Mouse (Mus musculus) embryonic facial prominence, embryonic 11.5 days (tissue): ENCODE data around the gene Vwce. TPM values are rescaled to one million over a fixed set of nuclear protein-coding genes. Genes with fewer than 3 reads are reported as not detected.

Source experiments
- ATAC-seq: fragments of 200-750 bp; cut with Nextera tagmentation; replicated peaks from 2 replicates; pipeline ENCODE4 v1.8.0; 2017; ENCODE audit warnings: low read depth; ENCODE audit not compliant: insufficient number of reproducible peaks, low FRiP score, low TSS enrichment
- DNase-seq: peaks from one replicate; pipeline ENCODE4 v3.0.0-alpha.2; 2015; ENCODE audit warnings: low spot score
- H3K27ac ChIP-seq: fragments of 300-500 bp; sonication (generic); replicated peaks from 2 replicates; pipeline ENCODE4 v1.5.1; 2014; ENCODE audit warnings: mild to moderate bottlenecking, low read depth, low read length, control low read depth
- H3K27me3 ChIP-seq: fragments of 300-500 bp; sonication (generic); 2 replicates; pipeline ENCODE4 v1.6.1; 2014; ENCODE audit warnings: mild to moderate bottlenecking, low read length, moderate library complexity, mixed read lengths; ENCODE audit not compliant: control insufficient read depth, insufficient read depth
- H3K36me3 ChIP-seq: fragments of 300-500 bp; sonication (generic); replicated peaks from 2 replicates; pipeline ENCODE4 v1.6.1; 2014; ENCODE audit warnings: low read depth, mild to moderate bottlenecking, low read length, moderate library complexity, mixed read lengths; ENCODE audit not compliant: control insufficient read depth, insufficient read depth
- H3K4me1 ChIP-seq: fragments of 300-500 bp; sonication (generic); 2 replicates; pipeline ENCODE4 v1.6.1; 2014; ENCODE audit warnings: low read length, mixed read lengths; ENCODE audit not compliant: control insufficient read depth, insufficient read depth
- H3K4me2 ChIP-seq: fragments of 300-500 bp; sonication (generic); 2 replicates; pipeline ENCODE4 v1.6.1; 2014; ENCODE audit warnings: low read depth, mild to moderate bottlenecking, control low read depth, low read length, moderate library complexity
- H3K4me3 ChIP-seq: fragments of 300-500 bp; sonication (generic); 2 replicates; pipeline ENCODE4 v1.5.1; 2014; ENCODE audit warnings: low read depth, low read length, control low read depth
- H3K9ac ChIP-seq: fragments of 300-500 bp; sonication (generic); replicated peaks from 2 replicates; pipeline ENCODE4 v1.6.1; 2014; ENCODE audit warnings: mild to moderate bottlenecking, control low read depth, low read length
- H3K9me3 ChIP-seq: fragments of 300-500 bp; sonication (generic); replicated peaks from 2 replicates; pipeline ENCODE4 v1.6.1; 2016; ENCODE audit warnings: mild to moderate bottlenecking, low read length, inconsistent platforms, mixed read lengths; ENCODE audit not compliant: control insufficient read depth
- WGBS: fragments of 180-500 bp; shearing (Covaris S2); extraction: QIAGEN DNeasy Blood & Tissue Kit; methylation state at CpG from one replicate; pipeline ENCODE4 v1.1.7; 2014; 5-methylcytosine and 5-hydroxymethylcytosine counted together
- polyA plus RNA-seq: library from polyadenylated mRNA; unstranded; fragments of >200 nt; fragmentation: Nextera tagmentation; extraction: Ambion mirVana; gene quantifications from 2 replicates; pipeline ENCODE4 v1.2.1, GENCODE M21; 2014

Gene Vwce
- 0.73 and 0.96 TPM in 2 replicates for polyA plus RNA-seq

- Histone ChIP-seq H3K27me3 (no peaks in the 10 kb centered on the region), H3K4me2 (peak within 1 kb of the TSS; percentile 93), H3K4me3 (peak within 1 kb of the TSS; percentile 40), H3K36me3 (peaks cover 7% of the 10 kb centered on the region), H3K4me1 (0 out of 2 replicates have a peak, but pooled peaks cover 2% of the 10 kb centered on the region), H3K9me3 (no peaks in the 10 kb centered on the region), H3K27ac (peak within 1 kb of the TSS; percentile 13; the same call in 1 of the 2 replicates), H3K9ac (peak within 1 kb of the TSS; percentile 67)
- ATAC-seq (peak; percentile 73), DNase-seq (peak; percentile 78)
- 2% methylated on average over 32 of the region's 32 CpGs for WGBS
Measured at GRCm38 (mm10) chr19:10634106-10634871, at the start of gene Vwce. Gene Vwce, plus strand, starts transcription at chr19:10634213.

GRCm38 (mm10) chr19:10585112-10585511 lies 48.9 kb upstream of the Vwce start:
- ATAC-seq (no peak), DNase-seq (no peak)
- no peaks in the 10 kb centered on the region for H3K27me3 ChIP-seq
- H3K36me3 ChIP-seq = no peaks in the 10 kb centered on the region
- 93% methylated on average over 8 of the region's 8 CpGs for WGBS
- no peak overlapping the region for H3K27ac ChIP-seq
- H3K9me3 ChIP-seq = no peaks in the 10 kb centered on the region
- H3K4me3 ChIP-seq = no peak overlapping the region
- no peak overlapping the region for H3K4me2 ChIP-seq
- H3K9ac ChIP-seq = no peak overlapping the region
- 0 out of 2 replicates have a peak, but pooled peaks cover 4% of the 10 kb centered on the region for H3K4me1 ChIP-seq

- Histone ChIP-seq H3K27me3 (no peaks in the 10 kb centered on the region), H3K9ac (no peak overlapping the region), H3K36me3 (no peaks in the 10 kb centered on the region), H3K9me3 (no peaks in the 10 kb centered on the region), H3K4me3 (no peak overlapping the region), H3K27ac (no peak overlapping the region), H3K4me2 (no peak overlapping the region), H3K4me1 (0 out of 2 replicates have a peak, but pooled peaks cover 4% of the 10 kb centered on the region)
- WGBS = 81% methylated on average over 7 of the region's 8 CpGs
- DNase-seq = no peak
- ATAC-seq = no peak
Measured at GRCm38 (mm10) chr19:10587231-10587630, 46.8 kb upstream of the Vwce start.

DNA sequence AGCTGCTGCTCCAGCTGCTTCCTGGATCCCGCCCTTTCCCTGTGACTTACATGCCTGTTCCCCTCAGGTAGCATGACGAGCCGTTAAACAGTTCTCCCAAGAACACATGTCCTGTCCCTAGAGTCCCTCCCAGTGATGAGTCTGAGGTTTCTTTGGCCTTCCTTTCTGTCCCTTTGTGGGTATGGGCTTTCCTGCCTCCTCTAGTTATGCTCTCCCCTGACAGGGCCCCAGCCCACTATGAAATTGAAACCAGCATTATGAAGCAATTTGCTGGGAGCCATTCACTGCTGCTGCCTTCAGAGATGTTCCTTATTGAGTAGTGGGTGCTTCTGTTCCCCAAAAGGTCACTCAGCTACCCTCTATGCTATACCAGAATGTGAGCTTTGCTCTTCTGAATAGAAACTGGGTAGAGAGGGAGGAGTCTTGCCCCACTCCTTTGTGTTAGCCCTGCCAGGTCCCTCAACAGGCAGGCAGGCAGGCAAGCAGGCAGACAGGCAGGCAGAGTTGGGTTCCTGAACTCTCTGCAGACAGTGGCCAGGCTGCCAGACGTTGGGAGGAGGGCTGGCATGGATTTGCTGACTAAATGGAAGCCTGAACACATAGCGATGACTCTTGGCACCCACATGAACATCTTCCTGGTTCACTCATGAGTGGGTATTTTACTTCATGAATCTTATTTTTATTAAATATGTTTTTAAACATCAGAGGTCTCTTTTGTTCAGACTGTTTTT lies 44.7 kb upstream of the Vwce start:
- H3K9me3 ChIP-seq = no peaks in the 10 kb centered on the region
- 60% methylated on average over 5 of the region's 5 CpGs for WGBS
- H3K9ac ChIP-seq = no peak overlapping the region
- ATAC-seq = peak; percentile 36; the same call in 1 of the 2 replicates
- H3K36me3 ChIP-seq = peaks cover under 1% of the 10 kb centered on the region; the same call in 1 of the 2 replicates
- 0 out of 2 replicates have a peak, but pooled peaks cover 4% of the 10 kb centered on the region for H3K4me1 ChIP-seq
- no peak overlapping the region for H3K4me3 ChIP-seq
- no peaks in the 10 kb centered on the region for H3K27me3 ChIP-seq
- DNase-seq = peak; percentile 29
- H3K4me2 ChIP-seq = no peak overlapping the region
- H3K27ac ChIP-seq = peak overlapping the region; percentile 44; the same call in 1 of the 2 replicates

DNA sequence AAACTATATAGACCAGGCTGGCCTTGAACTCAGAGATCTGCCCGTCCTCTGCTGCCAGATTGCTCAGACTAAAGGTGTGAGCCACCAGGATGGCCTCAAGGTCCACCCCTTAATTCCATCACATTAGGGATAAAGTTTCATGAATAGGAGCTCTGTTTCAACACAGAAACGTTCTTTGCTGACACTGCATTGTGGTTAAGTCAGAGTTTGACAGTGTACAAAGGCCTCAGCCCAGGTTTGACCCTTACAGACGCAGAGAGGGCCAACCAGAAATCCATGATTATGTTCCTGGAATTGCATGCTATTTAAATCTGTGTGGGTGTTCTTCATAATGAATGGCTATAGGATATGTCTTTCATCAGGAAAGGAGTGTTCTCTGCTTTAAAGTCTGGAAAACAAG lies 43.7 kb upstream of the Vwce start:
- Histone ChIP-seq H3K27me3 (no peaks in the 10 kb centered on the region), H3K9me3 (no peaks in the 10 kb centered on the region), H3K4me3 (no peak overlapping the region), H3K4me2 (no peak overlapping the region), H3K27ac (no peak overlapping the region), H3K4me1 (0 out of 2 replicates have a peak, but pooled peaks cover 4% of the 10 kb centered on the region), H3K36me3 (peaks cover 2% of the 10 kb centered on the region; the same call in 1 of the 2 replicates), H3K9ac (no peak overlapping the region; the same call in 1 of the 2 replicates)
- WGBS = 58% methylated on average over 3 of the region's 3 CpGs
- DNase-seq (no peak), ATAC-seq (no peak)

- Histone ChIP-seq H3K4me2 (no peak overlapping the region), H3K9me3 (no peaks in the 10 kb centered on the region), H3K4me1 (0 out of 2 replicates have a peak, but pooled peaks cover 4% of the 10 kb centered on the region), H3K27me3 (no peaks in the 10 kb centered on the region), H3K9ac (no peak overlapping the region), H3K27ac (no peak overlapping the region), H3K4me3 (no peak overlapping the region), H3K36me3 (peaks cover 2% of the 10 kb centered on the region; the same call in 1 of the 2 replicates)
- 90% methylated on average over 6 of the region's 6 CpGs for WGBS
- no peak for DNase-seq
- no peak for ATAC-seq
Measured at GRCm38 (mm10) chr19:10591659-10592377, 42.2 kb upstream of the Vwce start.

DNA sequence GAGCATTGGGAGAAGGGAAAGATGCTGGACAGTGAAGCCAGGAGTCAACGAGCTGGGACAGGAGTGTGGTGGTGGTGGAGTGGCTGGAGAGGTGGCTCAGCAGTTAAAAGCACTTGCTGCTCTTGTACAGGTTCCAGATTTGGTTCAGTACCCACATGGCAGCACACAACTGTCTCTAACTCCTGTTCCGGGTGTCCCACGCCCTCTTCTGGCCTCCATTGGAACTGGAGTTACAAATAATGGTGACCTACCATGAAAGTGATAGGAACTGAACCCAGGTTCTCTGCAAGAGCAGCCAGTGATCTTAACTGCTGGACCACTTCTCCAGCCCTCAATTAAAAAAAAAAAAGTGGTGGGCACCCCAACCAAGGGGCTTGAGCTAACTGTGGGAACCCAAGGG lies 35.8 kb upstream of the Vwce start:
- ATAC-seq (no peak), DNase-seq (no peak)
- 39% methylated on average over 3 of the region's 3 CpGs for WGBS
- H3K9me3 ChIP-seq = no peaks in the 10 kb centered on the region
- no peak overlapping the region for H3K27ac ChIP-seq
- H3K4me3 ChIP-seq = no peak overlapping the region
- no peaks in the 10 kb centered on the region for H3K27me3 ChIP-seq
- H3K4me2 ChIP-seq = no peak overlapping the region
- H3K4me1 ChIP-seq = no peaks in the 10 kb centered on the region
- H3K36me3 ChIP-seq = peaks cover 2% of the 10 kb centered on the region; the same call in 1 of the 2 replicates
- no peak overlapping the region for H3K9ac ChIP-seq
